Mouse (Mus musculus) cerebellum, postnatal 4 days (tissue): Measurements from ENCODE around the gene Tmem33.

Experiments
- DNase-seq, 2 experiments: peaks; one replicate each; pipeline ENCODE4 v3.0.0; 2022; ENCODE audit warnings: low spot score in 2 of 2, mixed read lengths in 1 of 2

Gene Tmem33

DNA sequence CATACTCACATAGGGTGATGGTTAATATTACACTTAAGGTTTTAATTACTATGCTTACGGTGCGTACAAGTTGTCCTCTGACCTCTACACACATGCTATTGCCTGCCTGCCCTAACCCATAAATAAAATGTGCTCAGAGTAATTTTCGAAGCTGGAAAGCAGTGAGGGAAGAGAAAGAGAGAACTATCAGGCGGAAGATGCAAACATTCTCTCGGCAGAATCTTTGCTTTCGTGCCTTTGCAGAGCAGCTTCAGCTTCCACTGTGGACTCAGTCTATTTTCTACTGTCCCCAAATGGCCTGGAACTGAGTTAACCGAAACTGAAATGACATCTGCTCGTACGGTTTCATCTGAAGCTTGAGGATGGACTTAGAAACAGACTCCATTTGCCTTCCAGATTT, 1.9 kb upstream of the Tmem33 start:
- no peak for DNase-seq

- DNase-seq, result no peak
Measured at GRCm38 (mm10) chr5:67260159-67260530, 220 bp upstream of the Tmem33 start.

GRCm38 (mm10) chr5:67262964-67263363, 2.6 kb downstream of the Tmem33 start:
- DNase-seq, result no peak

DNA sequence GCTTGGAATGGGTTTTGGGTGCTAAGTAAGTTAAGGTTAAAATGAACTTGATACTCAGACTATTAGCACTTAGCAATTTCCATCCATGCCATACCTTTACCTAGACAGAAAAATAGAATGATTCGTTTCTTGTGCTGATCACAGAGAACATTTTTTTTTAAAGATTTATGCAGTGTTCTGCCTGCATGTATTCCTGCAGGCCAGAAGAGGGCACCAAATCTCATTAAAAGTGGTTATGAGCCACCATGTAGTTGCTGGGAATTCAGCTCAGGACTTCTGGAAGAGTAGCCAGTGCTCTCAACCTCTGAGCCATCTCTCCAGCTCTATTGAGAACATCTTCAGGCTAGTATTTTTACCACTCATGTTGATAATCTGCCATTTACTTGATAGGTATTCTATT, 5.7 kb downstream of the Tmem33 start:
- no peak for DNase-seq

DNA sequence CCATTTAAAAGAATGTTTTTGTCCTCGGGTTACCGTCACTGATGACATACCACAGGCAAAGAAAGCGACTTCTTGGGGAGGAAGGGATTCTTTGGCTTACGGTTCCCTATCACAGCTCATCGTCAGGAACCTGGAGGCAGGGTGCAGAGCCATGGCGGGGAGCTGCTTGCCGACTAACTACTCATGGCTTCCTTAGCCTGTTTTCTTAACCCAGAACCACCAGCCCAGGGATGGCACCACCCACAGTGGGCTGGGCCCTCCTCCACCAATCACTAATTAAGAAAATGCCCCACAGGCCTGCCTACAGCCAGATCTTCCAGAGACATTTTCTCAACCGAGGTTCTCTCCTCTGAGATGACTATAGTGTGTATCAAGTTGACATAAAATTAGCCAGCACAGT, 8.9 kb downstream of the Tmem33 start:
- DNase-seq, result no peak

DNA sequence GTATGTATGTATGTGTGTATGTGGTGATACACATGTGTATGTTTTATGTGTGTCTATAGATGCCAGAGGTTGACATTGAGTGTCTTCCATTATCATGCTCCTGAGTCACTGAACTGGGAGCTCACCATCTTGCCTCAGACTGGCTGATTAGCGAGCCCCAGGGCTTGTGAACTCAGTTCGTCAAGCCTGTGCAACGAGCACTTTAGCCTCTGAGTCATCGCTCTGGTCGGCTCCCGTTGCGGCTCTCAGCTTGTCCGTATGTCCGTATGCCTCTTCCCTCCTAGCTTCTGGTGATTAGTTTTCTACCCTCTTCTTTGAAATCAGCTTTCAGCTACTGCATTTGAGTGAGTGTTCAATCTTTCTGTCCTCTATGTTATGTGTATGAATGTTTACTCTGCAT, 19.0 kb downstream of the Tmem33 start:
- DNase-seq, result no peak

- no peak for DNase-seq
Measured at GRCm38 (mm10) chr5:67279840-67280239, 19.5 kb downstream of the Tmem33 start.

GRCm38 (mm10) chr5:67280400-67280799, 20.0 kb downstream of the Tmem33 start:
- no peak for DNase-seq

DNA sequence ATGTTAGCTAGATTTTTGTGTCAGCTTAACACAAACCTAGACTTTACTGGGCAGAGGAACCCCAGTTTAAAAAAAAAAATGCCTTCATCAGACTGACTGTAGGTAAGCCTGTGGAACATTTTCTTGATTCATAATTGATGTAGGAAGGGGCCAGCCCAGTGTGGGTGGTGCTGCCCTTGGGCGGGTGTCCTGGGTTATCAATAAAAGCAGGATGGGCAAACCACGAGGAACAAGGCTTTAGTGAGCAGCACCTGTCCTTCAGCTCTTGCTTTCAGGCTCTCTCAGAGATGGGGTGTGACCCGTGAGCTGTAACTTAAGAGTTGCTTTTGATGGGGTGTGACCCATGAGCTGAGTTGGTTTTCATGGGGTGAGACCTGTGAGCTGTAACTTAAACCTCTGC, 34.7 kb downstream of the Tmem33 start:
- no peak for DNase-seq

DNA sequence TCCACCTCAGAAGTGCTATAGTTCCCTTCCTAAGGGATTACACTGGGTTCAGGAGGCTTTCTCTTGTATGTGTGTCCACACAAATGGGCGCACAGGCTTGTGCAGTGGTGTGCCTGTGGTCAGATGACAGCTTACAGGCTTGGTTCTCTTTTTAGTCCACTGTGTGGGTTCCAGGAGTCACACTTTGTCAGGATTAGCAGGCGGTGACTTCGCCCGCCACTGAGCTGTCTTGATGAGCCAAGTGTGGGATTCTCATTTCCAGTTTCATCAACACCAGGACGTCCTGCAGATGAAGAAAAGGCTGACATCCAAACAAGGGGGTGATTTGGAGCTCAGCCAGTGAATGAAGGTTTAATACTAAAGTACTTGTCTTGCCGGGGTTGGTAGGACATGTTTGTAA, 35.3 kb downstream of the Tmem33 start:
- no peak for DNase-seq

GRCm38 (mm10) chr5:67296171-67296570, 35.8 kb downstream of the Tmem33 start:
- DNase-seq, result no peak

DNA sequence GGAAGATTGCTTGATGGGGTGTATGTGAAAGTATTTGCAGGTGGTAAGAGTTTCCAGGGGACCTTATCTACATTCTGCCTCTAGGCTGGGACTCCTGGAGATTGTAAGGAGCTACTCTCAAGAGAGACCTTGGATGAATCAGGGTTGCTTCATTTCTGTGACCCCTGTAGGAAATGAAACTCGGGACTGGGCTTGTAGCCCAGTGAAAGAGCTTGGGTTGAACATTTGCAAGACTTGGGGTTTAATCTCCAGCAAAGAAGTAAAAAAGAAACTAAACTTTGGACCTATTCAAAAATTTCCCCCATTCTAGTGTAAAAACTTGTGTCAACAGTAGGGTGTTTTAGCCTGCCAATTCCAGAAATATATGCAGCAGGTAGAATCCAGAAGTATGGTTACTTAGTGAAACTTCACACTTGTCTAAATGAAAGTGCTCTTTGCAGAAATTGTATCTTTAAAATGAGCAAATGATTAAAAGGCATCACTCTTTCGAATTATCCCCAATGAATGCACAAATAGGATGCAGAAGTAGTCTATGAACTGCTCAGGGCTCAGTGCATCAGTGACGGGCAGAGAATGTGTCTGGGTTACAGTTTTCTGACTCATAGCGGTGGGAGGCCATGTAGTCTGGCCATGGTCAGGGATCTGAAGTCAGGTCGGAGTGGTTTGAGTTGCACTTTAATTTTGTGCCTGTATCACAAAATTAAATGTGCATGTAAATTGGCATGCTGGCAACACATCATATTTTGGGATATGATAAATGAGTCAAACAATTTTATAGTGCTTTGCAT, 36.9 kb downstream of the Tmem33 start:
- DNase-seq, result no peak

GRCm38 (mm10) chr5:67299847-67300412, 39.6 kb downstream of the Tmem33 start:
- DNase-seq, result no peak

- DNase-seq, result no peak
Measured at GRCm38 (mm10) chr5:67300926-67301597, 40.7 kb downstream of the Tmem33 start.

GRCm38 (mm10) chr5:67301722-67302331, 41.5 kb downstream of the Tmem33 start:
- no peak for DNase-seq

DNA sequence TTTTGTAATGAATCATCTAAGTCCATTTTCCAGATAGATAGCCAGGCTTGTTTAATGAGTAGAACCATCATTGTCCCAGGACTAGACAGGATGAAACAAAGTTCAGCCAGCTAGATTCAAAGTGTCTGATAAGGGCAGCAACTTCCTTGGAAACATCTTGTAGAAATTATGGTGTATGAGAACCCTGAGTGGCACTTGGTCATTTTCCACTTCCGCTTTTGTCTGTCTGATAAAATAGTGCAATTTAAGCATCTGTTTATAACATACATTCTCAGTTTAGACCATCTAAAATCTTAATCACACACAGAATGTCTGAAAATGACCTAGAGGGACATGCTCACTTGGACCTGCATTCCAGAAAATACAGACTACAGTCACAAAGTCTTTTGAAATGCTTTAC, 43.5 kb downstream of the Tmem33 start:
- no peak for DNase-seq

DNA sequence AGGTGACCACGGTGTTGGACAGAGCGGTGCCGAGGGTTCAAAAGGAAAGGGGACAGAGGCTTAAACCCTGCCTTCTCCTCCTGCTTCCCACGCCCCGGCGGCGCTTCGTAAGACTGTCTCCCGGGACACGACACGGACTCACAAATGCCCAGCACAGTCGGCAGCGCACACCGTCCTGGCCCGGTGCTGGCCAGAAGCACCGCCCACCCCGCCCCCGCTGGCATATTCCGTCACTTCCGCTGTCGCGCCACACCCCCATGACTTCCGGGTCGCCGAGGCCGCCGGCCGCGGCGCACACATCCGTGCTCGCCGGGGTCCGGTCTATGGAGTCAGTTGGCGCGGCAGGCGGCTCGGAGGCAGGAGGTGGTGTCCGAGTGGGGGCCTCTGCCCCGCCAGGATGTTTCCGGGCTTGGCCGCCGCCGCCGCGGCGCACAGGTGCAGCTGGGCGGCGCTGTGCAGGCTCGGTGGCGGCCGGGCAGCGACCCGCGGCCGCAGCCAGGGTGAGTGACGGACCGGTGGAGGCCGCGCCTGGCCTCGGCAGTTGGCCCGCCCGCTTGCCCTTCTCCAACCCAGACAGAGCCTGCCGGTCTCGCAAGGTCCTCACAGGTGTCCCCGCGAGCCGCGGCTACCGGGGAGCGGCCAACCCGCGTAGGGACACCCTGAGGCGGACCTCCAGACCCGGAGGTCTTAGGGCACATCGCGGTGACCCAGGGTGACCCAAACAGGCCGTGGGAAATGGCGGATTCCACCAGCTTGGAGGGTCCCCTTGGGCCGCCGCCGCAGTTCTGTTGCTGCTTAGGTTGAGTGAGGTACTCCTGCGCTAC, 46.5 kb downstream of the Tmem33 start, which contains the start of gene Slc30a9:
TSS of gene Slc30a9 (plus strand) at position 258 of the 824 bp plus-strand sequence.
- DNase-seq, result peak; percentile 90 to 94

- DNase-seq, result no peak
Measured at GRCm38 (mm10) chr5:67307659-67308222, 47.4 kb downstream of the Tmem33 start.

DNA sequence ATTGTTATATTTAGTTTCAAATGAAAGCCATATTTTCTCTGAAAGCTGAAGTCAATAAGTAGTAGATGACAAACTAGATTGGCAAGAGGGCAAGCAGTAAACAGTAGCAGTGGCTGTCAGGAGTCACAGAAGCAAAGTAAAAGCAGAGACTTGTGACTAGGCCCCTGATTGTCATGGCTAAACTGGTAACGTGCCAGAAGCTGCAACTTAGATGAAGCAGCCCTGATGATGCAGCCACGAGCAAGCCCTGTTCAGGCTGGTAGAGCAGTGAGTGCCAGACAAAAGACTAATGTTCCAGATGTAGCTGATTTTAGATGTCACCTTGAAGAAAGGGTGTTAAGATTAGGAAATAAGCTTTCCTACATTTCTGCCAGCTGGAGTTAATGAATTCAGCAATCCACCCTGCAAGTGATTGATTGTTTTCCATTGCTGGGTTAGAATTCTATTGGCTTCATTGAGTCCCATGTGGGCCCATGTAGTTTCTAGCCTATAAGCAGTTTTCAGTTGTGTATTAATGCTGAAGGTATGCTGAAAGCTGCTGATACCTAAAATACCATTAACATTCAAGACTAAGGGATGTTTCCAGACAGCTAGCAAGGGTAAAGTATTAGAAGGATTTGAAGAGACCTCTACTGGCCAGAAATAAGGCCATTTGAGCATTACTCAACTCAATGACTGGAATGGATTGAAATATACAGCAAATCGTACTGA, 51.6 kb downstream of the Tmem33 start:
- no peak for DNase-seq

DNA sequence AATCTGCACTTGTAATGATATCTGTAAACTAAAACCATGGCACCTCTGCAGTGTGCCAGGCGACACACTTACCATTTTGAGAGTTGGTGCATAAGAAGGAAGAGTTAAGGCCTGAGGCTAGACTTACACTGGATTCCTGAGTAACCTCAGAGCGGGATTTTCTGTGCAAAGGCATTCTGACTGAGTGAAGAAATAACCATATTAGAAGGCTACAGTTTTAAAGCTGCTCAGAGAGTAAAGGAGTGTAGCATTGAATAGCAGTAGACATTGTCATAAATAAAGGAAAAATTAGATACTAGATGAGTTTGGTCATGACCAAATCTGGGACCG, 52.1 kb downstream of the Tmem33 start:
- DNase-seq, result no peak
